Mouse (Mus musculus) cortical plate, adult 2 months (tissue): Measurements from ENCODE around the gene Agbl1. TPM values are rescaled to one million over a fixed set of nuclear protein-coding genes. Genes with fewer than 3 reads are reported as not detected.

Experiments used
- H3K27ac ChIP-seq: fragments of 200-500 bp; 2 replicates; pipeline ENCODE4 v1.5.1; 2012; ENCODE audit warnings: low read length, control low read depth, inconsistent platforms; ENCODE audit not compliant: insufficient read depth
- H3K4me1 ChIP-seq: fragments of 200-500 bp; 2 replicates; pipeline ENCODE4 v1.6.1; 2011; ENCODE audit warnings: low read length; ENCODE audit not compliant: control insufficient read depth, insufficient read depth
- H3K4me3 ChIP-seq: fragments of 200-500 bp; 2 replicates; pipeline ENCODE4 v1.5.1; 2011; ENCODE audit warnings: mild to moderate bottlenecking, low read length, control low read depth; ENCODE audit not compliant: insufficient read depth
- CTCF ChIP-seq: fragments of 200-500 bp; IDR thresholded peaks from 2 replicates; pipeline ENCODE4 v1.5.1; 2011; ENCODE audit warnings: mild to moderate bottlenecking, control low read depth, low read length; ENCODE audit not compliant: insufficient read depth; ENCODE audit errors: extremely low read depth
- POLR2A ChIP-seq: fragments of 200-500 bp; IDR thresholded peaks from 2 replicates; pipeline ENCODE4 v1.6.1; 2011; ENCODE audit warnings: mild to moderate bottlenecking, low read length, control low read depth; ENCODE audit not compliant: insufficient read depth; ENCODE audit errors: extremely low read depth
- polyA plus RNA-seq: library from polyadenylated mRNA; depleted of rRNA; stranded (reverse); fragments of >200 nt; gene quantifications from 2 replicates; pipeline ENCODE4 v1.2.3, GENCODE M21; 2012

Agbl1 gene
- polyA plus RNA-seq, 1 experiment = 0.19 TPM

- TF ChIP-seq CTCF (no peak), POLR2A (no peak)
- H3K27ac ChIP-seq = no peak overlapping the region
- no peaks in the 10 kb centered on the region for H3K4me1 ChIP-seq
- H3K4me3 ChIP-seq = no peak overlapping the region
Measured at GRCm38 (mm10) chr7:76904096-76904495, 674.4 kb downstream of the Agbl1 start.

- no peak overlapping the region for H3K4me3 ChIP-seq
- no peak overlapping the region for H3K27ac ChIP-seq
- no peak for TF ChIP-seq CTCF
- no peak for TF ChIP-seq POLR2A
- H3K4me1 ChIP-seq = no peaks in the 10 kb centered on the region
Measured at GRCm38 (mm10) chr7:76911672-76912071, 682.0 kb downstream of the Agbl1 start.

- no peak for TF ChIP-seq POLR2A
- no peak for TF ChIP-seq CTCF
- Histone ChIP-seq H3K4me1 (no peaks in the 10 kb centered on the region), H3K4me3 (no peak overlapping the region), H3K27ac (no peak overlapping the region)
Measured at GRCm38 (mm10) chr7:76918871-76919270, 689.2 kb downstream of the Agbl1 start.

GRCm38 (mm10) chr7:76921671-76922070 is 692.0 kb downstream of the Agbl1 start:
- H3K4me1 ChIP-seq = no peaks in the 10 kb centered on the region
- no peak overlapping the region for H3K4me3 ChIP-seq
- H3K27ac ChIP-seq = no peak overlapping the region
- TF ChIP-seq CTCF (no peak), POLR2A (no peak)

- Histone ChIP-seq H3K4me3 (no peak overlapping the region), H3K4me1 (no peaks in the 10 kb centered on the region), H3K27ac (no peak overlapping the region)
- TF ChIP-seq CTCF (no peak), POLR2A (no peak)
Measured at GRCm38 (mm10) chr7:76935219-76935618, 705.5 kb downstream of the Agbl1 start.

- TF ChIP-seq POLR2A (no peak), CTCF (peak; percentile 55)
- H3K27ac ChIP-seq = no peak overlapping the region
- H3K4me3 ChIP-seq = no peak overlapping the region
- no peaks in the 10 kb centered on the region for H3K4me1 ChIP-seq
Measured at GRCm38 (mm10) chr7:76941531-76941930, 711.8 kb downstream of the Agbl1 start.

GRCm38 (mm10) chr7:76971334-76971733 is 741.6 kb downstream of the Agbl1 start:
- no peak overlapping the region for H3K27ac ChIP-seq
- H3K4me3 ChIP-seq = no peak overlapping the region
- H3K4me1 ChIP-seq = no peaks in the 10 kb centered on the region
- TF ChIP-seq POLR2A (no peak), CTCF (peak; percentile 35; the same call in 1 of the 2 replicates)

GRCm38 (mm10) chr7:77009571-77009970 is 779.9 kb downstream of the Agbl1 start:
- Histone ChIP-seq H3K4me1 (no peaks in the 10 kb centered on the region), H3K27ac (no peak overlapping the region), H3K4me3 (no peak overlapping the region)
- TF ChIP-seq CTCF (no peak), POLR2A (no peak)

- Histone ChIP-seq H3K27ac (no peak overlapping the region), H3K4me3 (no peak overlapping the region), H3K4me1 (no peaks in the 10 kb centered on the region)
- no peak for TF ChIP-seq CTCF
- TF ChIP-seq POLR2A = no peak
Measured at GRCm38 (mm10) chr7:77029019-77029418, 799.3 kb downstream of the Agbl1 start.

- TF ChIP-seq CTCF (no peak), POLR2A (no peak)
- no peak overlapping the region for H3K4me3 ChIP-seq
Measured at GRCm38 (mm10) chr7:77076033-77076432, 846.3 kb downstream of the Agbl1 start.

More at GRCm38 (mm10) chr7:77076033-77076432, 846.3 kb downstream of the Agbl1 start:
- H3K4me1 ChIP-seq = no peaks in the 10 kb centered on the region
- H3K27ac ChIP-seq = no peak overlapping the region
